Mouse (Mus musculus): ENCODE results near the gene Stpg4. TPM values are rescaled to one million over a fixed set of nuclear protein-coding genes. Genes with fewer than 3 reads are reported as not detected.

Gene Stpg4
- total and polyA plus RNA-seq, 3 experiments, result not detected

- Histone ChIP-seq H3K9ac (ENCODE audit: control insufficient read depth, low read depth, low read length, poor library complexity, severe bottlenecking) (no peak overlapping the region), H3K27me3 (ENCODE audit: control insufficient read depth in 1 of 2, insufficient read depth in 2 of 2, low read length in 2 of 2) (no peaks in the 10 kb centered on the region), H3K79me2 (ENCODE audit: control insufficient read depth, insufficient read depth, low read length, poor library complexity) (no peaks in the 10 kb centered on the region), H3K9me3 (replicated peaks; ENCODE audit: insufficient read depth, low read length) (no peaks in the 10 kb centered on the region), H3K36me3 (ENCODE audit: control insufficient read depth in 1 of 2, insufficient read depth in 2 of 2, low read length in 2 of 2) (no peaks in the 10 kb centered on the region), H3K4me1 (ENCODE audit: control insufficient read depth in 1 of 2, insufficient read depth in 2 of 2, low read length in 2 of 2) (no peaks in the 10 kb centered on the region), H3K27ac (ENCODE audit: control insufficient read depth, low read depth, low read length) (no peak overlapping the region), H3K4me3 (ENCODE audit: control insufficient read depth in 1 of 2, insufficient read depth in 1 of 2, low read depth in 2 of 2, low read length in 2 of 2) (no peak overlapping the region)
- no peak for DNase-seq (ENCODE audit: low read depth, low spot score)
- TF ChIP-seq MYC (IDR thresholded peaks at IDR 0.05; ENCODE audit: low read depth, low read length), result no peak
- no peak for TF ChIP-seq ZKSCAN1 (IDR thresholded peaks at IDR 0.05; ENCODE audit: low read depth, low read length)
- no peak for TF ChIP-seq TCF12 (IDR thresholded peaks at IDR 0.05; ENCODE audit: low read depth, low read length)
- TF ChIP-seq NRF1 (IDR thresholded peaks at IDR 0.05; ENCODE audit: insufficient read depth, low read depth, low read length, poor library complexity, severe bottlenecking), result no peak
- TF ChIP-seq MAX (IDR thresholded peaks at IDR 0.05; ENCODE audit: low read length), result no peak
- TF ChIP-seq POLR2AphosphoS5 (IDR thresholded peaks at IDR 0.05; ENCODE audit: borderline replicate concordance, low read depth, low read length), result no peak
Observed at GRCm38 (mm10) chr17:87378354-87379159, 49.0 kb downstream of the Stpg4 start.

- H3K4me3 ChIP-seq (ENCODE audit: control insufficient read depth in 1 of 2, insufficient read depth in 1 of 2, low read depth in 2 of 2, low read length in 2 of 2), result no peak overlapping the region
- no peak for TF ChIP-seq CHD1 (IDR thresholded peaks at IDR 0.05; ENCODE audit: low read depth, low read length)
- TF ChIP-seq CHD2 (IDR thresholded peaks at IDR 0.05; ENCODE audit: low read length), result no peak
- TF ChIP-seq POLR2AphosphoS2 (IDR thresholded peaks at IDR 0.05; ENCODE audit: low read length), result no peak
- TF ChIP-seq NRF1 (IDR thresholded peaks at IDR 0.05; ENCODE audit: insufficient read depth, low read depth, low read length, poor library complexity, severe bottlenecking), result no peak
- H3K9ac ChIP-seq (ENCODE audit: control insufficient read depth, low read depth, low read length, poor library complexity, severe bottlenecking), result no peak overlapping the region
- no peaks in the 10 kb centered on the region for H3K79me2 ChIP-seq (ENCODE audit: control insufficient read depth, insufficient read depth, low read length, poor library complexity)
- H3K36me3 ChIP-seq (ENCODE audit: control insufficient read depth in 1 of 2, insufficient read depth in 2 of 2, low read length in 2 of 2), result no peaks in the 10 kb centered on the region
- H3K27me3 ChIP-seq (ENCODE audit: control insufficient read depth in 1 of 2, insufficient read depth in 2 of 2, low read length in 2 of 2), result no peaks in the 10 kb centered on the region
- H3K9me3 ChIP-seq (replicated peaks; ENCODE audit: insufficient read depth, low read length), result no peaks in the 10 kb centered on the region
- H3K27ac ChIP-seq (ENCODE audit: control insufficient read depth, low read depth, low read length), result no peak overlapping the region
- H3K4me1 ChIP-seq (ENCODE audit: control insufficient read depth in 1 of 2, insufficient read depth in 2 of 2, low read length in 2 of 2), result no peaks in the 10 kb centered on the region
- no peak for DNase-seq (ENCODE audit: low read depth, low spot score)
Observed at GRCm38 (mm10) chr17:87377536-87377935, 50.0 kb downstream of the Stpg4 start.

- no peaks in the 10 kb centered on the region for H3K9me3 ChIP-seq (replicated peaks; ENCODE audit: insufficient read depth, low read length)
- no peaks in the 10 kb centered on the region for H3K27me3 ChIP-seq (ENCODE audit: control insufficient read depth in 1 of 2, insufficient read depth in 2 of 2, low read length in 2 of 2)
- TF ChIP-seq ETS1 (IDR thresholded peaks at IDR 0.05; ENCODE audit: low read depth, low read length) (no peak), TCF12 (IDR thresholded peaks at IDR 0.05; ENCODE audit: low read depth, low read length) (no peak), UBTF (IDR thresholded peaks at IDR 0.05; ENCODE audit: borderline replicate concordance, insufficient read depth, low read depth, low read length) (no peak), SMC3 (IDR thresholded peaks at IDR 0.05; ENCODE audit: low read depth, low read length) (no peak), MYB (IDR thresholded peaks at IDR 0.05; ENCODE audit: low read depth, low read length) (no peak)
- DNase-seq (ENCODE audit: low read depth, low spot score), result no peak
- no peak overlapping the region for H3K9ac ChIP-seq (ENCODE audit: control insufficient read depth, low read depth, low read length, poor library complexity, severe bottlenecking)
- no peak overlapping the region for H3K27ac ChIP-seq (ENCODE audit: control insufficient read depth, low read depth, low read length)
- H3K36me3 ChIP-seq (ENCODE audit: control insufficient read depth in 1 of 2, insufficient read depth in 2 of 2, low read length in 2 of 2), result no peaks in the 10 kb centered on the region
- H3K79me2 ChIP-seq (ENCODE audit: control insufficient read depth, insufficient read depth, low read length, poor library complexity), result no peaks in the 10 kb centered on the region
- H3K4me1 ChIP-seq (ENCODE audit: control insufficient read depth in 1 of 2, insufficient read depth in 2 of 2, low read length in 2 of 2), result no peaks in the 10 kb centered on the region
- no peak overlapping the region for H3K4me3 ChIP-seq (ENCODE audit: control insufficient read depth in 1 of 2, insufficient read depth in 1 of 2, low read depth in 2 of 2, low read length in 2 of 2)
Observed at GRCm38 (mm10) chr17:87376831-87377471, 50.6 kb downstream of the Stpg4 start.
